Mouse (Mus musculus) stomach, postnatal 0 days (tissue): ENCODE results near the gene Snapc5. TPM values are rescaled to one million over a fixed set of nuclear protein-coding genes. Genes with fewer than 3 reads are reported as not detected.
A peak's percentile ranks its signal among the peaks of the same experiment; 100 is the strongest.
"Not testable (repeated sequence)": the region's sequence is repeated elsewhere in the genome, so short reads cannot be mapped to it uniquely, and the experiment has no call there.

Experiments
- ATAC-seq: fragments of 200-750 bp; cut with Nextera tagmentation; 2 replicates; pipeline ENCODE4 v1.8.0; 2017; ENCODE audit not compliant: low FRiP score, low TSS enrichment
- DNase-seq: peaks from one replicate; pipeline ENCODE4 v3.0.0-alpha.2; 2016; ENCODE audit warnings: low spot score
- H3K27ac ChIP-seq: fragments of 300-500 bp; sonication (generic); replicated peaks from 2 replicates; pipeline ENCODE4 v1.5.1; 2014; ENCODE audit warnings: mild to moderate bottlenecking, control low read depth
- H3K27me3 ChIP-seq: fragments of 300-500 bp; sonication (generic); 2 replicates; pipeline ENCODE4 v1.6.1; 2014; ENCODE audit warnings: low read length; ENCODE audit not compliant: control insufficient read depth, insufficient read depth
- H3K36me3 ChIP-seq: fragments of 300-500 bp; sonication (generic); 2 replicates; pipeline ENCODE4 v1.6.1; 2014; ENCODE audit warnings: low read length, mixed read lengths; ENCODE audit not compliant: control insufficient read depth, insufficient read depth
- H3K4me1 ChIP-seq: fragments of 300-500 bp; sonication (generic); replicated peaks from 2 replicates; pipeline ENCODE4 v1.6.1; 2014; ENCODE audit warnings: antibody characterized with exemption; ENCODE audit not compliant: control insufficient read depth, insufficient read depth
- H3K4me2 ChIP-seq: fragments of 300-500 bp; sonication (generic); replicated peaks from 2 replicates; pipeline ENCODE4 v1.6.1; 2014; ENCODE audit warnings: low read depth, mild to moderate bottlenecking, control low read depth, moderate library complexity
- H3K4me3 ChIP-seq: fragments of 300-500 bp; sonication (generic); 2 replicates; pipeline ENCODE4 v1.5.1; 2014; ENCODE audit warnings: low read depth, low read length, control low read depth
- H3K9ac ChIP-seq: fragments of 300-500 bp; sonication (generic); 2 replicates; pipeline ENCODE4 v1.6.1; 2014; ENCODE audit warnings: mild to moderate bottlenecking, low read length, control low read depth, mixed read lengths
- H3K9me3 ChIP-seq: fragments of 300-500 bp; sonication (generic); 2 replicates; pipeline ENCODE4 v1.6.1; 2016; ENCODE audit warnings: low read length; ENCODE audit not compliant: control insufficient read depth
- CTCF ChIP-seq: IDR thresholded peaks from 2 replicates; pipeline ENCODE4 v1.5.1; 2016; ENCODE audit warnings: antibody characterized with exemption, low read depth, mild to moderate bottlenecking, moderate library complexity
- EP300 ChIP-seq: optimal IDR thresholded peaks from 2 replicates; pipeline ENCODE3; 2016; ENCODE audit warnings: antibody characterized with exemption
- WGBS: fragments of 180-500 bp; shearing (Covaris S2); extraction: QIAGEN DNeasy Blood & Tissue Kit; methylation state at CpG from one replicate; pipeline ENCODE4 v1.1.7; 2014; 5-methylcytosine and 5-hydroxymethylcytosine counted together
- polyA plus RNA-seq: library from polyadenylated mRNA; unstranded; fragments of >200 nt; fragmentation: Nextera tagmentation; extraction: Ambion mirVana; gene quantifications from 2 replicates; pipeline ENCODE4 v1.2.1, GENCODE M21; 2015

The Snapc5 gene
- polyA plus RNA-seq, result 31.8 and 34.4 TPM in 2 replicates

GRCm38 (mm10) chr9:64178974-64179646 lies at the start of gene Snapc5:
Snapc5 (plus strand) TSS chr9:64179274.
- peak; percentile 91 for DNase-seq
- no peaks in the 10 kb centered on the region for H3K27me3 ChIP-seq
- peak within 1 kb of the TSS; percentile 43 for H3K4me2 ChIP-seq
- peak within 1 kb of the TSS; percentile 93 for H3K27ac ChIP-seq
- WGBS, result under 1% methylated on average over 35 of the region's 35 CpGs
- TF ChIP-seq CTCF (peak; percentile 79), EP300 (no peak)
- no peaks in the 10 kb centered on the region for H3K9me3 ChIP-seq
- ATAC-seq, result peak; percentile 95
- H3K9ac ChIP-seq, result peak within 1 kb of the TSS; percentile 76
- peak within 1 kb of the TSS; percentile 69 for H3K4me3 ChIP-seq
- no peaks in the 10 kb centered on the region for H3K4me1 ChIP-seq
- peaks cover 24% of the 10 kb centered on the region for H3K36me3 ChIP-seq

- ATAC-seq, result no peak
- WGBS, result 85% methylated on average over 6 of the region's 6 CpGs
These were observed 47.5 kb upstream of the Snapc5 start for GRCm38 (mm10) chr9:64131623-64132022.

GRCm38 (mm10) chr9:64138896-64139295 lies 40.2 kb upstream of the Snapc5 start:
- not testable (repeated sequence) for H3K27ac ChIP-seq, H3K27me3 ChIP-seq, H3K36me3 ChIP-seq, H3K4me2 ChIP-seq, ATAC-seq, H3K4me1 ChIP-seq, H3K4me3 ChIP-seq, H3K9me3 ChIP-seq, H3K9ac ChIP-seq
- DNase-seq, result peak; percentile 43
- peak; percentile 77 for TF ChIP-seq CTCF
- WGBS, result 4% methylated on average over 6 of the region's 6 CpGs

More at GRCm38 (mm10) chr9:64131623-64132022, 47.5 kb upstream of the Snapc5 start:
- Histone ChIP-seq H3K27me3 (no peaks in the 10 kb centered on the region), H3K4me3 (no peak overlapping the region), H3K4me2 (no peak overlapping the region), H3K9ac (no peak overlapping the region), H3K36me3 (no peaks in the 10 kb centered on the region; the same call in 1 of the 2 replicates), H3K9me3 (no peaks in the 10 kb centered on the region), H3K4me1 (no peaks in the 10 kb centered on the region), H3K27ac (no peak overlapping the region)
- TF ChIP-seq CTCF (no peak), EP300 (no peak)
- DNase-seq, result no peak

GRCm38 (mm10) chr9:64139879-64140278 lies 39.2 kb upstream of the Snapc5 start:
- Histone ChIP-seq H3K9ac (no peak overlapping the region), H3K27ac (no peak overlapping the region), H3K9me3 (no peaks in the 10 kb centered on the region), H3K4me2 (no peak overlapping the region), H3K4me3 (no peak overlapping the region), H3K36me3 (no peaks in the 10 kb centered on the region; the same call in 1 of the 2 replicates), H3K27me3 (no peaks in the 10 kb centered on the region), H3K4me1 (no peaks in the 10 kb centered on the region)
- ATAC-seq (no peak), DNase-seq (no peak)
- TF ChIP-seq EP300, result no peak
- 83% methylated on average over 9 of the region's 9 CpGs for WGBS

- no peak overlapping the region for H3K4me2 ChIP-seq
- H3K9ac ChIP-seq, result no peak overlapping the region
- no peak for DNase-seq
- TF ChIP-seq EP300 (no peak), CTCF (no peak)
- ATAC-seq, result no peak
- H3K27ac ChIP-seq, result no peak overlapping the region
- H3K27me3 ChIP-seq, result no peaks in the 10 kb centered on the region
- no peaks in the 10 kb centered on the region for H3K4me1 ChIP-seq
- no peak overlapping the region for H3K4me3 ChIP-seq
- H3K9me3 ChIP-seq, result no peaks in the 10 kb centered on the region
- H3K36me3 ChIP-seq, result peaks cover 3% of the 10 kb centered on the region
- WGBS, result 80% methylated on average over 1 of the region's 1 CpGs
These were observed 22.4 kb upstream of the Snapc5 start for GRCm38 (mm10) chr9:64156641-64157040.

- Histone ChIP-seq H3K9me3 (no peaks in the 10 kb centered on the region), H3K27ac (no peak overlapping the region), H3K4me1 (no peaks in the 10 kb centered on the region), H3K4me3 (no peak overlapping the region), H3K27me3 (no peaks in the 10 kb centered on the region), H3K9ac (no peak overlapping the region), H3K4me2 (no peak overlapping the region), H3K36me3 (peaks cover 3% of the 10 kb centered on the region; the same call in 1 of the 2 replicates)
- DNase-seq, result no peak
- 93% methylated on average over 5 of the region's 5 CpGs for WGBS
- no peak for ATAC-seq
- no peak for TF ChIP-seq CTCF
These were observed 18.6 kb upstream of the Snapc5 start for GRCm38 (mm10) chr9:64160471-64160870.

- H3K9ac ChIP-seq, H3K9me3 ChIP-seq, H3K4me1 ChIP-seq, DNase-seq, H3K27me3 ChIP-seq, ATAC-seq, H3K36me3 ChIP-seq, H3K27ac ChIP-seq, H3K4me3 ChIP-seq, H3K4me2 ChIP-seq: not testable (repeated sequence)
- WGBS, result 85% methylated on average over 3 of the region's 3 CpGs
These were observed 9.1 kb upstream of the Snapc5 start for GRCm38 (mm10) chr9:64169967-64170366.
